Mouse (Mus musculus): ENCODE results near the gene Vsir. TPM values are rescaled to one million over a fixed set of nuclear protein-coding genes. Genes with fewer than 3 reads are reported as not detected.
A peak's percentile ranks its signal among the peaks of the same experiment; 100 is the strongest.

The Vsir gene
- polyA plus RNA-seq (2015; fragmentation: Nextera tagmentation; extraction: Ambion mirVana), result 2.5 and 3.2 TPM in 2 replicates

GRCm38 (mm10) chr10:60346701-60347405 is at the start of gene Vsir:
Gene Vsir (plus strand): TSS chr10:60346851.
- Histone ChIP-seq H3K4me3 (peak within 1 kb of the TSS; percentile 17), H3K9ac (no peak within 1 kb of the TSS), H3K4me2 (peak within 1 kb of the TSS; percentile 38), H3K27me3 (peaks cover 16% of the 10 kb centered on the region), H3K4me1 (replicated peaks) (peaks cover 18% of the 10 kb centered on the region), H3K9me3 (no peaks in the 10 kb centered on the region), H3K36me3 (no peaks in the 10 kb centered on the region), H3K27ac (replicated peaks) (no peak within 1 kb of the TSS)
- under 1% methylated on average over 37 of the region's 37 CpGs for WGBS
- ATAC-seq (ENCODE audit: low FRiP score, low read depth), result peak; percentile 53; the same call in 1 of the 2 replicates

DNA sequence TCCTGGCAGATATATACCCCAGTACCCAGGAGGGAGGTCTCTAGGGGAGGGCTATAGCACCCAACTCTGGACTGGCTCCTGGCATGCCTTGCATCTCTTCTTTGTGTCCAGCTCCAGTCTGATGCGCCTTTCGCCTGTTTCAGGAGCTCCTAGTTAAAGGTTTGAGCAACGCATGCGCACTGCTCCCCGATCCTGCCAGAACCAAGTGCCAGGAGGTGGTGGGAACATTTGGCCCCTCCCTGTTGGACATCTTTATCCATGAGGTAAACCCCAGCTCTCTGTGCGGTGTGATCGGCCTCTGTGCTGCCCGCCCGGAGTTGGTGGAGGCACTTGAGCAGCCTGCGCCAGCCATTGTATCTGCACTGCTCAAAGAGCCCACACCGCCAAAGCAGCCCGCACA is 47.0 kb upstream of the Vsir start:
- H3K4me1 ChIP-seq (replicated peaks), result no peaks in the 10 kb centered on the region
- H3K4me3 ChIP-seq, result no peak overlapping the region
- no peak overlapping the region for H3K9ac ChIP-seq
- no peak overlapping the region for H3K27ac ChIP-seq (replicated peaks)
- 96% methylated on average over 12 of the region's 12 CpGs for WGBS
- no peaks in the 10 kb centered on the region for H3K27me3 ChIP-seq
- H3K4me2 ChIP-seq, result no peak overlapping the region
- peaks cover 44% of the 10 kb centered on the region for H3K36me3 ChIP-seq
- no peaks in the 10 kb centered on the region for H3K9me3 ChIP-seq
- ATAC-seq (ENCODE audit: low FRiP score, low read depth), result no peak

- no peak overlapping the region for H3K4me3 ChIP-seq
- H3K36me3 ChIP-seq, result peaks cover 23% of the 10 kb centered on the region
- H3K27ac ChIP-seq (replicated peaks), result 0 out of 2 replicates have a peak overlapping the region, but pooled peaks have one; percentile 14
- no peak for ATAC-seq (ENCODE audit: low FRiP score, low read depth)
- no peaks in the 10 kb centered on the region for H3K27me3 ChIP-seq
- H3K9me3 ChIP-seq, result no peaks in the 10 kb centered on the region
- no peak overlapping the region for H3K9ac ChIP-seq
- H3K4me1 ChIP-seq (replicated peaks), result no peaks in the 10 kb centered on the region
- no peak overlapping the region for H3K4me2 ChIP-seq
- WGBS, result 84% methylated on average over 17 of the region's 17 CpGs
Observed at GRCm38 (mm10) chr10:60303419-60303818, 43.2 kb upstream of the Vsir start.

GRCm38 (mm10) chr10:60304854-60305628 is 41.6 kb upstream of the Vsir start:
- 70% methylated on average over 15 of the region's 15 CpGs for WGBS
- no peak overlapping the region for H3K9ac ChIP-seq
- no peak overlapping the region for H3K27ac ChIP-seq (replicated peaks)
- H3K4me1 ChIP-seq (replicated peaks), result no peaks in the 10 kb centered on the region
- H3K36me3 ChIP-seq, result peaks cover 12% of the 10 kb centered on the region
- no peaks in the 10 kb centered on the region for H3K27me3 ChIP-seq
- no peak overlapping the region for H3K4me3 ChIP-seq
- no peak overlapping the region for H3K4me2 ChIP-seq
- ATAC-seq (ENCODE audit: low FRiP score, low read depth), result peak; percentile 84
- no peaks in the 10 kb centered on the region for H3K9me3 ChIP-seq

DNA sequence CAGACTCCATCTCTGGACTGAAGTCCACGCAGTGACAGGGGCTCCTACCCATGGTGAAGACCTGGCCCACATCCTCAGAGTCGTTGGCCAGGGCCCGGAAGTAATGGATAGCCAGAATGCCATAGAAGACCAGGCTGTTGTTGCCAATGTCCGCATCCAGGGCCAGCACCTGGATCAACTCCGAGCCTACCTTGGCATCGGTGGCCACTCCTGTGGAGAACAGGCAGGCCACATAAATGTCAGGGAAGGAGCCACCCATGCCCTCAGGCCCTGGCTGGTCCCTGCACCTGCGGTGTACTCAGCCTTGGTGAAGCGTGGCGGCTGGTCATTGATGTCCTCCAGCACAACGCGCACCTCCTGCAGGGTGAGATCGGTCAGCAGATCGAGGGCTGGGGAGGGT is 36.0 kb upstream of the Vsir start:
- 94% methylated on average over 13 of the region's 13 CpGs for WGBS

GRCm38 (mm10) chr10:60313606-60314005 is 33.0 kb upstream of the Vsir start:
- no peak overlapping the region for H3K27ac ChIP-seq (replicated peaks)
- H3K9me3 ChIP-seq, result no peaks in the 10 kb centered on the region
- H3K4me3 ChIP-seq, result no peak overlapping the region
- 97% methylated on average over 5 of the region's 5 CpGs for WGBS
- no peak for ATAC-seq (ENCODE audit: low FRiP score, low read depth)
- no peak overlapping the region for H3K9ac ChIP-seq
- H3K36me3 ChIP-seq, result no peaks in the 10 kb centered on the region
- no peak overlapping the region for H3K4me2 ChIP-seq
- no peaks in the 10 kb centered on the region for H3K4me1 ChIP-seq (replicated peaks)
- H3K27me3 ChIP-seq, result no peaks in the 10 kb centered on the region

More for the DNA sequence above, 36.0 kb upstream of the Vsir start:
- Histone ChIP-seq H3K9ac (no peak overlapping the region), H3K27ac (replicated peaks) (no peak overlapping the region), H3K4me1 (replicated peaks) (no peaks in the 10 kb centered on the region), H3K4me2 (no peak overlapping the region), H3K9me3 (no peaks in the 10 kb centered on the region), H3K4me3 (no peak overlapping the region), H3K27me3 (no peaks in the 10 kb centered on the region), H3K36me3 (no peaks in the 10 kb centered on the region)
- ATAC-seq (ENCODE audit: low FRiP score, low read depth), result no peak

- Histone ChIP-seq H3K27me3 (no peaks in the 10 kb centered on the region), H3K4me3 (no peak overlapping the region), H3K4me1 (replicated peaks) (no peaks in the 10 kb centered on the region), H3K27ac (replicated peaks) (no peak overlapping the region), H3K4me2 (no peak overlapping the region), H3K36me3 (no peaks in the 10 kb centered on the region), H3K9me3 (no peaks in the 10 kb centered on the region), H3K9ac (no peak overlapping the region)
- ATAC-seq (ENCODE audit: low FRiP score, low read depth), result no peak
- 91% methylated on average over 4 of the region's 4 CpGs for WGBS
Observed at GRCm38 (mm10) chr10:60316166-60316565, 30.5 kb upstream of the Vsir start.

- ATAC-seq (ENCODE audit: low FRiP score, low read depth), result no peak
- no peaks in the 10 kb centered on the region for H3K27me3 ChIP-seq
- 80% methylated on average over 11 of the region's 11 CpGs for WGBS
- H3K27ac ChIP-seq (replicated peaks), result no peak overlapping the region
- no peak overlapping the region for H3K4me2 ChIP-seq
- H3K9ac ChIP-seq, result no peak overlapping the region
- no peaks in the 10 kb centered on the region for H3K9me3 ChIP-seq
- H3K4me3 ChIP-seq, result no peak overlapping the region
- no peaks in the 10 kb centered on the region for H3K36me3 ChIP-seq
- 0 out of 2 replicates have a peak, but pooled peaks cover 5% of the 10 kb centered on the region for H3K4me1 ChIP-seq (replicated peaks)
Observed at GRCm38 (mm10) chr10:60328963-60329650, 17.5 kb upstream of the Vsir start.

DNA sequence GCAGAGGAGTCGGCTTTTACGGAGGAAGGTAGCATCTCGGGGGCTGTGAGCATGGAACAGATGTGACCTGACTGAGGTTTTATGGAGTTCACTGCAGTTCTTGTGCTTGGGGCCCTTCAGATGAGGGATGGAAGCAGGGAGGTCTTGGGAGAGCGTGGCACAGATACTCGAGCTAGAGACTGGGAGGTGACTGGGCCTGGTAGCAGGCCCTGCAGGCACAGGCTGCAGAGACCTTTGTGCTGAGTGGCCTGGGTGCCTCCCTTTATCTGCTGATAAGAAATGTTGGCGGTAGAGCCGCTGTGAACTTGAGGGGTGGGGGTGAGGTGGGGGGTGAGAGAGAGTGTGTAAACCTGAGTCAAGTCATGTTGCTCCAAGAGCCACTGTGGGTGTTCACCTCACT is 12.1 kb upstream of the Vsir start:
- Histone ChIP-seq H3K27me3 (no peaks in the 10 kb centered on the region), H3K4me2 (no peak overlapping the region), H3K4me3 (no peak overlapping the region), H3K9ac (no peak overlapping the region), H3K4me1 (replicated peaks) (no peaks in the 10 kb centered on the region), H3K9me3 (no peaks in the 10 kb centered on the region), H3K36me3 (no peaks in the 10 kb centered on the region), H3K27ac (replicated peaks) (no peak overlapping the region)
- no peak for ATAC-seq (ENCODE audit: low FRiP score, low read depth)
- 88% methylated on average over 7 of the region's 7 CpGs for WGBS

DNA sequence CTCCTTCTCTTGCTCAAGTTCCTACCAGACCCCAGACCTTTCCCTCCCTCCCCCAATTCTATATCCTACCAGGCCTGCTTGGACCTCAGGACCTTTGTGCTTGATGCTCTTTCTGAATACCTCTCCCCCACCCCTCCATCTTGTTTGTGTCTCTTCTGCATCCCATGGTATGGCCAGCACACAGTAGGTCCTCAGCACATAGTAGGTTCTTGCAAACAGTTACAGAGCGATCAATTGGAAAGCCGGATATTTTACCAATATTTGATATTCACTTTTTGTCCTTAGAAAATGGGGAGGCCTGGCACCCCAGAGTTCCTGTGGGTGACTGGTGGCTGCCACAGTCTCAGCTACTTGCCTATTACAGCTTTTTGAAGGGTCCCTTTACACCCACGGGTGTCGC is 11.6 kb upstream of the Vsir start:
- no peak overlapping the region for H3K27ac ChIP-seq (replicated peaks)
- no peak overlapping the region for H3K4me2 ChIP-seq
- no peaks in the 10 kb centered on the region for H3K9me3 ChIP-seq
- no peaks in the 10 kb centered on the region for H3K27me3 ChIP-seq
- no peak for ATAC-seq (ENCODE audit: low FRiP score, low read depth)
- no peak overlapping the region for H3K9ac ChIP-seq
- H3K4me3 ChIP-seq, result no peak overlapping the region
- no peaks in the 10 kb centered on the region for H3K36me3 ChIP-seq
- H3K4me1 ChIP-seq (replicated peaks), result no peaks in the 10 kb centered on the region
- whole genome bisulfite sequencing, result 95% methylated on average over 4 of the region's 4 CpGs

- Histone ChIP-seq H3K36me3 (no peaks in the 10 kb centered on the region), H3K9me3 (no peaks in the 10 kb centered on the region), H3K9ac (no peak overlapping the region), H3K4me1 (replicated peaks) (peaks cover 3% of the 10 kb centered on the region; the same call in 1 of the 2 replicates), H3K4me3 (no peak overlapping the region), H3K4me2 (no peak overlapping the region), H3K27me3 (peaks cover 8% of the 10 kb centered on the region), H3K27ac (replicated peaks) (no peak overlapping the region)
- no peak for ATAC-seq (ENCODE audit: low FRiP score, low read depth)
- WGBS, result 81% methylated on average over 9 of the region's 9 CpGs
Observed at GRCm38 (mm10) chr10:60341528-60341927, 5.1 kb upstream of the Vsir start.

DNA sequence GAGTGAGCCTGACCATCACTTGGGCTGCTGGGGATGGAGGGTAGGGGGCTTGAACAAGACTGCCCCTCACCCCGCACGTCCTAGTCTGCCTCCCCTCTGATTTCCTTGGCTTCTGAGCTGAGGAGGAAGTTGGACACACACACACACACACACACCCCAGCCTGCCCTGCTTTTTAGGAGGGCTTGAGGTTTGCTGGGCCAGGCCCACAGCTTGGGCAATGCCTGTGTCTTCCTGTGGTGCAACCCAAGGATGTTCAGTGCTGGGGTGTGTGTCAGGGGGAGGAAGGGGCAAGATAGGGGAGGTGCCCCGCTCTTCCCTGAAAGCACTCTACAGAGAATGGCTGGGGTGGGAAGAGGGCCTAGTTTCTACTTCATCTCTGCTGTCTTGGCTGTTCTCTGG is 2.5 kb upstream of the Vsir start:
- Histone ChIP-seq H3K36me3 (no peaks in the 10 kb centered on the region), H3K4me2 (no peak overlapping the region), H3K9ac (no peak overlapping the region), H3K27me3 (peaks cover 16% of the 10 kb centered on the region), H3K4me1 (replicated peaks) (peaks cover 9% of the 10 kb centered on the region; the same call in 1 of the 2 replicates), H3K27ac (replicated peaks) (no peak overlapping the region), H3K9me3 (no peaks in the 10 kb centered on the region), H3K4me3 (no peak overlapping the region)
- ATAC-seq (ENCODE audit: low FRiP score, low read depth), result no peak
- 71% methylated on average over 3 of the region's 3 CpGs for WGBS

Data from hindbrain, embryonic 15.5 days (tissue).